Comparison of ENCODE assay signal across 19 mouse cellular contexts in the genomic region with DNA sequence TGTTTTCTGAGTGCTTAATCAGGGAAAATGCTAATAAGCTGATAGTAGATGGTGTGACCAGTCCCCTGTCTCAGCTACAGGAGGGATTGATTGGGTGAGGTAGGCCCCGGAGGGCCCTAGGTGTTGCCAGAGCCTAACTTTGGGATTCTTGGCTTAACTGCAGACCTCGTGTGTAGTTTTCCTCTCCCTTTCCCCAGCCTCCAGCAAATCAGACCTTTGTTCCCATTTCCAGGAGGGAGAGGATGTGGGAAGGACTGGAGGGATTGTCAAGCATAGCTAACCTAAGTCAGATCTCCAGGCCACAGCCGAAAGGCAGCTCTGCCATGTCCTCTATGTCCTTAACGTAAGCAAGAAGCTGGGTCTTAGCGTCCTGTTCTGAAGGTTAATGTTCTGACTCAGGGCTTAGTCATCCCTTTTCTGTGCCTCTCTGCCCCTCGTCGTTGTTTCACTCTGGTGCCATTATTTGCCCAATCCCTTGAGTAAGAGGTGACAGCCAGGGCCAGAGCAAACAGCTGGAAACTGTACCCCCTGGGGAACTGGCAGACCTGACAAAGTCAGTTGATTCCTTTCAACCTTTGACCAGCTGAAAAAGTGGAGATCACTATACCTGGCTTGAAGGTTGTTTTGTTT.
DNase-seq lines count a peak whose midpoint lies in the region; ATAC-seq and TF ChIP-seq lines count a peak whose summit lies in the region.
"Had no signal": no experiment of that assay in that cellular context is flagged by ENCODE, and none has a peak within 500 bp of the region (broad histone marks: within the 10 kb centered on the region; RNA-seq: fewer than 3 reads in every experiment).

No protein-coding gene starts in this region.

- WGBS in kidney, embryonic 14.5 days: 52% methylated on average over 7 of the region's 7 CpGs
- WGBS in olfactory bulb, adult 2 months: 39% methylated on average over 7 of the region's 7 CpGs
- WGBS in midbrain, embryonic 11.5 days: 49% methylated on average over 7 of the region's 7 CpGs

- H3K4me2 ChIP-seq in kidney, embryonic 14.5 days (replicated peaks; ENCODE audit: low read depth, low read length): no peak overlapping the region
- H3K4me2 ChIP-seq in midbrain, embryonic 11.5 days: no peak overlapping the region
- H3K4me2 ChIP-seq: embryonic facial prominence, embryonic 13.5 days; hindbrain, embryonic 14.5 days; midbrain, embryonic 12.5 days had no signal

- no peak overlapping the region for H3K27ac ChIP-seq in kidney, embryonic 14.5 days (ENCODE audit: low read depth, low read length)
- peak overlapping the region; percentile 80 for H3K27ac ChIP-seq in olfactory bulb, adult 2 months (ENCODE audit: insufficient read depth, low read depth, low read length)
- no peak overlapping the region for H3K27ac ChIP-seq in midbrain, embryonic 11.5 days (ENCODE audit: low read depth, low read length)
- H3K27ac ChIP-seq: embryonic facial prominence, embryonic 13.5 days; forebrain, embryonic 10.5 days; hindbrain, embryonic 14.5 days; midbrain, embryonic 12.5 days had no signal

- no peak for TF ChIP-seq CTCF in olfactory bulb, adult 2 months (IDR thresholded peaks at IDR 0.05; ENCODE audit: insufficient read depth, low read depth, low read length)

- H3K27me3 ChIP-seq in kidney, embryonic 14.5 days (ENCODE audit: control insufficient read depth, insufficient read depth, low read length): no peaks in the 10 kb centered on the region
- H3K27me3 ChIP-seq in midbrain, embryonic 11.5 days (ENCODE audit: control insufficient read depth, insufficient read depth, low read length): no peaks in the 10 kb centered on the region
- H3K27me3 ChIP-seq: embryonic facial prominence, embryonic 13.5 days; midbrain, embryonic 12.5 days had no signal

- H3K4me1 ChIP-seq in kidney, embryonic 14.5 days (ENCODE audit: control insufficient read depth, insufficient read depth, low read length): no peaks in the 10 kb centered on the region
- H3K4me1 ChIP-seq in olfactory bulb, adult 2 months (ENCODE audit: control insufficient read depth, insufficient read depth, low read length): peaks cover 11% of the 10 kb centered on the region
- no peaks in the 10 kb centered on the region for H3K4me1 ChIP-seq in midbrain, embryonic 11.5 days (ENCODE audit: control insufficient read depth, insufficient read depth, low read length)
- H3K4me1 ChIP-seq: forebrain, embryonic 10.5 days; midbrain, embryonic 12.5 days had no signal

- no peaks in the 10 kb centered on the region for H3K9me3 ChIP-seq in kidney, embryonic 14.5 days (ENCODE audit: control insufficient read depth, low read length)
- no peaks in the 10 kb centered on the region for H3K9me3 ChIP-seq in midbrain, embryonic 11.5 days (ENCODE audit: control insufficient read depth, low read length)
- H3K9me3 ChIP-seq: embryonic facial prominence, embryonic 13.5 days; forebrain, embryonic 10.5 days; midbrain, embryonic 12.5 days had no signal

- no peaks in the 10 kb centered on the region for H3K36me3 ChIP-seq in kidney, embryonic 14.5 days (ENCODE audit: control insufficient read depth, insufficient read depth, low read length)
- H3K36me3 ChIP-seq in midbrain, embryonic 11.5 days (ENCODE audit: control insufficient read depth, insufficient read depth, low read length): no peaks in the 10 kb centered on the region
- H3K36me3 ChIP-seq: embryonic facial prominence, embryonic 13.5 days; forebrain, embryonic 10.5 days; midbrain, embryonic 12.5 days had no signal

- peak; percentile 40 to 62 for DNase-seq in kidney, adult 8-10 months
- DNase-seq in MN1 (ENCODE audit: low spot score): peak; percentile 28
- peak; percentile 75 for DNase-seq in adrenal gland, postnatal 14 days
- no peak for DNase-seq in heart, adult 8-10 months (ENCODE audit: low spot score)
- no peak for DNase-seq in ovary, postnatal 36 days (ENCODE audit: low spot score)
- DNase-seq in midbrain, embryonic 11.5 days (ENCODE audit: low spot score, missing footprints): no peak
- DNase-seq: cerebellum, adult 8-10 months; lung, postnatal 4 days; right cerebral cortex, postnatal 25 days; thymus, adult 18-20 months had no signal

- no peak for ATAC-seq in kidney, embryonic 14.5 days (ENCODE audit: low FRiP score, low TSS enrichment)
- ATAC-seq in midbrain, embryonic 11.5 days (ENCODE audit: low FRiP score): no peak
- ATAC-seq: activated CD4-positive, CD25-positive, alpha-beta regulatory T cell, adult 4 months; CD4-positive, CD25-positive, alpha-beta regulatory T cell, adult 4 months had no signal

- H3K4me3 ChIP-seq in kidney, embryonic 14.5 days (ENCODE audit: low read length): no peak overlapping the region
- no peak overlapping the region for H3K4me3 ChIP-seq in olfactory bulb, adult 2 months (ENCODE audit: insufficient read depth, low read depth, low read length)
- H3K4me3 ChIP-seq in midbrain, embryonic 11.5 days (ENCODE audit: low read depth, low read length): no peak overlapping the region
- H3K4me3 ChIP-seq: embryonic facial prominence, embryonic 13.5 days; forebrain, embryonic 10.5 days; midbrain, embryonic 12.5 days; myocyte had no signal

- TF ChIP-seq POLR2A in olfactory bulb, adult 2 months (IDR thresholded peaks at IDR 0.05; ENCODE audit: insufficient read depth, low read depth, low read length): no peak

- no peak overlapping the region for H3K9ac ChIP-seq in kidney, embryonic 14.5 days (ENCODE audit: low read depth, low read length)
- no peak overlapping the region for H3K9ac ChIP-seq in midbrain, embryonic 11.5 days (ENCODE audit: low read length)
- H3K9ac ChIP-seq: embryonic facial prominence, embryonic 13.5 days; hindbrain, embryonic 14.5 days; midbrain, embryonic 12.5 days had no signal

Comparison
In these comparisons a context has a peak if more than half of its experiments do, and no peak if none do; other contexts are left out.
1. DNase-seq: peak in kidney, adult 8-10 months (2 of 2), MN1 (single experiment) and adrenal gland, postnatal 14 days (single experiment); none in heart, adult 8-10 months (single experiment), ovary, postnatal 36 days (single experiment) and midbrain, embryonic 11.5 days (single experiment).